Mouse (Mus musculus) heart, embryonic 10.5 days (tissue): ENCODE data around the gene Olfr311. TPM values are rescaled to one million over a fixed set of nuclear protein-coding genes. Genes with fewer than 3 reads are reported as not detected.
A peak's percentile ranks its signal among the peaks of the same experiment; 100 is the strongest.
"Not testable (repeated sequence)": the region's sequence is repeated elsewhere in the genome, so short reads cannot be mapped to it uniquely, and the experiment has no call there.

Experiments
- DNase-seq: peaks from one replicate; pipeline ENCODE4 v3.0.0-alpha.2; 2017; ENCODE audit warnings: low spot score
- H3K27ac ChIP-seq: fragments of 300-500 bp; sonication (generic); 2 replicates; pipeline ENCODE4 v1.5.1; 2016; ENCODE audit warnings: mild to moderate bottlenecking
- H3K27me3 ChIP-seq: fragments of 300-500 bp; sonication (generic); 2 replicates; pipeline ENCODE4 v1.6.1; 2016; ENCODE audit warnings: mild to moderate bottlenecking; ENCODE audit not compliant: poor library complexity, insufficient read depth, severe bottlenecking
- H3K36me3 ChIP-seq: fragments of 300-500 bp; sonication (generic); 2 replicates; pipeline ENCODE4 v1.6.1; 2016; ENCODE audit warnings: mild to moderate bottlenecking, moderate library complexity
- H3K4me1 ChIP-seq: fragments of 300-500 bp; sonication (generic); 2 replicates; pipeline ENCODE4 v1.6.1; 2016; ENCODE audit warnings: mild to moderate bottlenecking
- H3K4me3 ChIP-seq: fragments of 300-500 bp; sonication (generic); 2 replicates; pipeline ENCODE4 v1.5.1; 2016; ENCODE audit warnings: mild to moderate bottlenecking, moderate library complexity
- H3K9me3 ChIP-seq: fragments of 300-500 bp; sonication (generic); 2 replicates; pipeline ENCODE4 v1.6.1; 2016; ENCODE audit warnings: mild to moderate bottlenecking, moderate library complexity
- WGBS: fragments of 180-500 bp; shearing (Covaris S2); methylation state at CpG from one replicate; pipeline ENCODE4 v1.1.7; 2016; 5-methylcytosine and 5-hydroxymethylcytosine counted together
- polyA plus RNA-seq: library from polyadenylated mRNA; unstranded; fragments of >200 nt; fragmentation: Nextera tagmentation; extraction: Ambion mirVana; gene quantifications from 2 replicates; pipeline ENCODE4 v1.2.1, GENCODE M21; 2016

The Olfr311 gene
- polyA plus RNA-seq: not detected in 2 replicates

GRCm38 (mm10) chr11:58838951-58839350 lies at the start of gene Olfr311:
TSS of gene Olfr311 (plus strand) at chr11:58839251.
- not testable (repeated sequence) for H3K36me3 ChIP-seq, H3K27me3 ChIP-seq, H3K27ac ChIP-seq, H3K4me1 ChIP-seq, DNase-seq, H3K9me3 ChIP-seq, H3K4me3 ChIP-seq

GRCm38 (mm10) chr11:58789532-58789931 lies 49.5 kb upstream of the Olfr311 start:
- no peaks in the 10 kb centered on the region for H3K27me3 ChIP-seq
- no peaks in the 10 kb centered on the region for H3K4me1 ChIP-seq
- H3K4me3 ChIP-seq: no peak overlapping the region
- H3K9me3 ChIP-seq: no peaks in the 10 kb centered on the region
- 25% methylated on average over 3 of the region's 3 CpGs for WGBS
- no peaks in the 10 kb centered on the region for H3K36me3 ChIP-seq
- no peak overlapping the region for H3K27ac ChIP-seq
- DNase-seq: no peak

DNA sequence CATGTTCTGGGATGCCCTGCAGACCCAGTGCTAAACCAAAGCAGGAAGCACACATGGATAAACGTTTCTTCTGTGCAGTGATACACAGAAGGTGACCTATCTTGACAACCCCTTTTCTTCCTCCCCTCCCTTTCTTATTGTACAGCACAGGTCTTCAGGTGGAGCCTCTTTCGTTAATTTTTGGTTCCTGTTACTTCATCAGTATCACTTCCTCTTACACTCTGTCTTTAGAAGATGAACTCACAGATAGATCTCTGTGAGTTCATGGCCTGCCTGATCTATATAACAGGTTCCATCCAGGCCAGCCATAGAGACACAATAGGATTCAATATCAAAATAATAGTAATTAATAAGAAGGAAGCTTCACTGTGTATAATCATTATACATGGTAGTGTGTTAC lies 49.0 kb upstream of the Olfr311 start:
- no peak for DNase-seq
- H3K4me3 ChIP-seq: no peak overlapping the region
- H3K9me3 ChIP-seq: no peaks in the 10 kb centered on the region
- H3K27ac ChIP-seq: no peak overlapping the region
- no peaks in the 10 kb centered on the region for H3K36me3 ChIP-seq
- no peaks in the 10 kb centered on the region for H3K4me1 ChIP-seq
- WGBS: 60% methylated on average over 2 of the region's 2 CpGs
- H3K27me3 ChIP-seq: no peaks in the 10 kb centered on the region

DNA sequence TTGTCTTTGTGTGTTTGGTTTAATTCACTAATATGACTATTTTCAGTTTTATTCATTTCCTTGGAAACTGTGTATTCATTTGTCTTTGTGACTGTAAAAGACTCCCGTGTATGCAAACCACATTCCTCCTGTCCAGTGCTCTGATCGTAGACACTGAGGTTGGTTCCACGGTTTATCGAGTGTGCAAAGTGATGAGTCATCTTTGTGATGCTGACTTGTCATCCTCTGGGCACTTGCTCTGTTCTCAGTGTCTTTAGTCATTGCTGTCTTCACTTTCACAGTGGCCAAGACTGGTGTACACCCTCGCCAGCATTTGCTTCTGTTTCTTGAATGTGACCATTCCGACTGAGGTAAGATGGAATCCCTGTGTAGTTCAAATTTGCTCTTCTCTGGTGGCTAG lies 48.4 kb upstream of the Olfr311 start:
- H3K9me3 ChIP-seq: no peaks in the 10 kb centered on the region
- no peaks in the 10 kb centered on the region for H3K4me1 ChIP-seq
- H3K4me3 ChIP-seq: no peak overlapping the region
- H3K27ac ChIP-seq: no peak overlapping the region
- H3K27me3 ChIP-seq: no peaks in the 10 kb centered on the region
- no peaks in the 10 kb centered on the region for H3K36me3 ChIP-seq
- 79% methylated on average over 6 of the region's 6 CpGs for WGBS
- no peak for DNase-seq

DNA sequence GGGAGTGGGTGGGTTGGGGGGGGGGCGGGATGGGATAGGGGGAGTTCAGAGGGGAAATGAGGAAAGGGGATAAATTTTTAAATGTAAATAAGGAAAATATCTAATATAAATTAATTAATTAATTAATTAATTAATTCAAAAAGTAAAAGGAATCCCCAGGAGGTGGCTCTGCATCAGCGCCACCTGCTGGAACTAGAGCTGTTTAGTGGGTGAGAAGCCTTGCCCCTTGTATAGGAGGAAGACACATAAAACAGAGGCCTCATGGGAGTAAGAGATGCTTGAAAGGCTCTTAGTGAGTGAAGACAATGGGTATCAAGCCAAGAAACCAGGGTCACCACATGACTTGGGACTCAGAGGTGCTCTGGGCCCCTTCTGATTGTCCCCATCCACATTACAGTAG lies 43.2 kb upstream of the Olfr311 start:
- Histone ChIP-seq H3K4me1 (no peaks in the 10 kb centered on the region), H3K27ac (no peak overlapping the region), H3K27me3 (no peaks in the 10 kb centered on the region), H3K36me3 (no peaks in the 10 kb centered on the region), H3K9me3 (no peaks in the 10 kb centered on the region), H3K4me3 (no peak overlapping the region)
- 81% methylated on average over 2 of the region's 2 CpGs for WGBS
- no peak for DNase-seq

GRCm38 (mm10) chr11:58796850-58797249 lies 42.2 kb upstream of the Olfr311 start:
- Histone ChIP-seq H3K27ac (no peak overlapping the region), H3K27me3 (no peaks in the 10 kb centered on the region), H3K4me3 (no peak overlapping the region), H3K9me3 (no peaks in the 10 kb centered on the region), H3K36me3 (no peaks in the 10 kb centered on the region), H3K4me1 (peaks cover 8% of the 10 kb centered on the region)
- 72% methylated on average over 7 of the region's 7 CpGs for WGBS
- no peak for DNase-seq

DNA sequence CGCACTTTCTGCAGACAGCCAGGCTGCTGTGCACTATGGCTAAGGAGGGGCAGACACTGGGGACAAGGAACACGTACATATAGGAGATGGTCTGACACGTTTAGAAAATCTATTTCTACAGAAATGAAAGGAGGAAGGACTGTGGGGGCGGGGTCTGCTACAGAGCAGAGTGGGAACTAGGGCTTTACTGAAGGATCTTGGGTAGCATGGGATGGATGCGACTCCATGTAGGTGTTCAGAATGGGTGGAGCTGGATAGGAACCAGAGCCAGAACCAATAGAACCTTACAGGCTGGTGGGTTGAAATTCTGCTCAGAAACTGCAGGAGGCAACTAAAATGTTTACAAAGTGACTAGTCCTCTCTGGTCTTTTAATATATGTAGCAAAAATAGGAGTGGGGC lies 39.3 kb upstream of the Olfr311 start:
- 80% methylated on average over 5 of the region's 5 CpGs for WGBS
- no peak overlapping the region for H3K4me3 ChIP-seq
- DNase-seq: no peak
- no peaks in the 10 kb centered on the region for H3K36me3 ChIP-seq
- H3K9me3 ChIP-seq: no peaks in the 10 kb centered on the region
- no peak overlapping the region for H3K27ac ChIP-seq
- peaks cover 14% of the 10 kb centered on the region for H3K4me1 ChIP-seq
- no peaks in the 10 kb centered on the region for H3K27me3 ChIP-seq

DNA sequence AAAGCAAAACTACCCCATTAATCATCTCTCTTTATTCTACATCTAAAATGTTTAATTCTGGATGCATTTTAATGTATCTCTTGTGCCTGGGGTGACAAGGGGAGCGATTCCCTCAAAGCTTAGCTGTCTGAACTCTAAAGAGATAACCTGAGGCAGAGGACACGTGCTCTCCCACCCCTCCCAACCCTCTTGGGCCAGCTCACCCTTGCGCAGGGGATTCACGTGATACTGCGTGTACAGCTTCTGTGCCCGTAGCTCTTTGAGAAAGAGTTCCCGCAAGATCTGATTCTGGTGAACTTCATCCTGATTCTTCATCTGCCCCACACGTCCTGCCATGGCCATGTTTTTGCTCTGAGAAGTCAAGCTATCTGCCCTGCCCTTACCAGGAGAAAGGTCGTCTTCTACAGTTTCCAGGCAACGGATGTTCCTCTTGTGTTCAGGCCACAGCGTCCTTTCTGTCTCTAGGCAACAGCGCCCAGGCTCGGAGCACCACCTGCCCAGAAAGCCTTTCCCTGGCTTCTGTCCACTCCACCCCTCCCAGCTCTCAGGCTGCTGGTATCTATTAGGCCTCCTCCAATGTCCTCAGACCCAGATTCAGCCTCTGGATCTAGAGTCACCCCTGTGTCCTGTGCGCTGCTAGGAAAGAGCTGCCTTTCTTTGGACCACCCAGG lies 37.4 kb upstream of the Olfr311 start, which contains the start of gene Fam183b:
Gene Fam183b, minus strand, starts transcription at position 403 of the 671 bp plus-strand sequence.
- DNase-seq: peak; percentile 78
- H3K27me3 ChIP-seq: no peaks in the 10 kb centered on the region
- no peaks in the 10 kb centered on the region for H3K36me3 ChIP-seq
- no peak within 1 kb of the TSS for H3K27ac ChIP-seq
- H3K9me3 ChIP-seq: no peaks in the 10 kb centered on the region
- H3K4me1 ChIP-seq: peaks cover 14% of the 10 kb centered on the region
- WGBS: 44% methylated on average over 14 of the region's 14 CpGs
- H3K4me3 ChIP-seq: peak within 1 kb of the TSS; percentile 24; the same call in 1 of the 2 replicates

DNA sequence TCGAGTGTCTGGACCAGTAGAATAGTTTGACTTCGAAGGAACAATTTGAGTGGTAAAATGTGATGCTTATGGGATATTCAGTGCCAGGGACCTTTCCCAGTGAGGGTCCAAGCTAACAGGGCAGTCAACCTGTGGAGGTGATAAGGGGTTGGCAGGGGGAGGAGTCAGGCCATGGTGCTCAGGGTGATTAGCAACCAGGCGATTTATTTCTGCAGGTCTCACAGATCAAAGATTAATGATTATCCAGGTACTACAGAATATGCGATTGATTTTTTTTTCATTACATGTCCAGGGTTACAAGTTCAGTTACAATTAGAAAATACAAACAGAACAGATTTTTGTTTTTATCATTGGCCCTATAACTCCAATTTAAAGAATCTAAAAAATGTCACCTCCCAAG lies 35.2 kb upstream of the Olfr311 start:
- Histone ChIP-seq H3K36me3 (no peaks in the 10 kb centered on the region), H3K4me3 (no peak overlapping the region), H3K4me1 (peaks cover 14% of the 10 kb centered on the region), H3K9me3 (no peaks in the 10 kb centered on the region), H3K27ac (no peak overlapping the region), H3K27me3 (no peaks in the 10 kb centered on the region)
- WGBS: 67% methylated on average over 4 of the region's 4 CpGs
- DNase-seq: no peak

GRCm38 (mm10) chr11:58804393-58804792 lies 34.7 kb upstream of the Olfr311 start:
- Histone ChIP-seq H3K27me3 (no peaks in the 10 kb centered on the region), H3K4me3 (no peak overlapping the region), H3K9me3 (no peaks in the 10 kb centered on the region), H3K27ac (no peak overlapping the region), H3K36me3 (no peaks in the 10 kb centered on the region), H3K4me1 (peaks cover 14% of the 10 kb centered on the region)
- DNase-seq: no peak
- WGBS: 68% methylated on average over 2 of the region's 2 CpGs

DNA sequence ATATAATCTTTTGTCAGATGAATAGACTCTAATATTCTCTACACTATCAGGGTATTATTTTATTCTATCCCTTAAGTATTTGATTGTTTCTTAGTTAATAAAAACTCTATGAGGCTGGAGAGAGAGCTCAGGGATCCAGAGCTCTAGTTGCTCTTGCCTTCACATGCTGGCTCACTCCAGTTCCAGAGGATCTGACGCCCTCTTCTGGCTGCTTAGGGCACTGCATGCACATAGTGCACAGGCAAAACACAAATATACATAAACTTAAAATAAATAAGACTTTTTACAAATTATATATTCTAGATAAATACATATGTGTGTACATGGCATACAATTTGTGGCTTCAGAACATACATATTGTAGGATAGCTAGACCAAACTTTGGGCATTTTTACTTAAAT lies 27.1 kb upstream of the Olfr311 start:
- no peak overlapping the region for H3K4me3 ChIP-seq
- no peaks in the 10 kb centered on the region for H3K9me3 ChIP-seq
- no peak overlapping the region for H3K27ac ChIP-seq
- WGBS: 8% methylated on average over 1 of the region's 1 CpGs
- no peaks in the 10 kb centered on the region for H3K4me1 ChIP-seq
- H3K36me3 ChIP-seq: no peaks in the 10 kb centered on the region
- no peaks in the 10 kb centered on the region for H3K27me3 ChIP-seq
- DNase-seq: no peak

DNA sequence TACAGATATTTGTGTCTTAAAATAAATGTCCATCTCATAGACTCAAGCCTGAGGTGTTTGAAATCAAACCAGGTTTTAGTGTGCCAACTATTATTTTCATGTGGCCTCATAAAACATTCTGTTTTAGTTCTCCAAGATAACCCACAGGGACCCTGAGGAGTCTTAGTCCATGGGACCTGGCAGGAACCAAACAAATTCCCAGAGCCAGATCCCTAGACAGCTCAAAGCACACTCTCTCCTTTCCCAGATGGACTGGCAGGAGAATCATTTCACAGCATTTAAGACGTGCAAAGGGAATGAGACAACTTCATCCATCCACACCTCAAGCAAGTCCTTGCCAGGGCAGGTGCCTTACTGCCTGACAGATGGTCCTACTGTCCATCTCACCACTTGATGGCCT lies 24.4 kb upstream of the Olfr311 start, which contains the start of gene Olfr313:
Gene Olfr313, plus strand, starts transcription at position 301 of the 400 bp plus-strand sequence.
- not testable (repeated sequence) for H3K36me3 ChIP-seq, DNase-seq, H3K9me3 ChIP-seq, H3K27ac ChIP-seq, H3K27me3 ChIP-seq, H3K4me1 ChIP-seq, H3K4me3 ChIP-seq
- WGBS: 58% methylated on average over 1 of the region's 1 CpGs

DNA sequence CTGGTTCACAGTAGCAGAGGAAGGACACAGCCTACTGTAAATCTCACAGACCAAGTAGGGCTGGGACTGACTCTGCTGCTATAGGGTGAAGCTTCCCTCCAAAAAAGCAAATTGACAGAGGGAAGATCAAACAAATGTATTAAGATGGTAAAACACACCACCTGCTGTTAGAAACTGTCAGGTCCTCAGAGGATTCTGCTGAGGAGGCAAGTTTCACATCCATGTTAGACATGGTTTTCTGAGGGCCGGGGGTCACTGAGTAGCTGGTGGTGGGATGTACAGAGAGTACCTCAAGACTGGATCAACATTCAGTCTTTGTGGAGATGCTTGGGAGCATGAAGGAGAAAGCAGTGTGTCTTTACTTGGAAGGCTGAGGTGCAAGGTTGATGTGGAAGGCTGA lies 23.4 kb upstream of the Olfr311 start:
- no peak overlapping the region for H3K4me3 ChIP-seq
- no peaks in the 10 kb centered on the region for H3K27me3 ChIP-seq
- no peak for DNase-seq
- no peaks in the 10 kb centered on the region for H3K9me3 ChIP-seq
- WGBS: 78% methylated on average over 1 of the region's 1 CpGs
- H3K27ac ChIP-seq: no peak overlapping the region
- no peaks in the 10 kb centered on the region for H3K36me3 ChIP-seq
- no peaks in the 10 kb centered on the region for H3K4me1 ChIP-seq

GRCm38 (mm10) chr11:58828937-58829336 lies 10.1 kb upstream of the Olfr311 start, which contains the start of gene Olfr312:
TSS of gene Olfr312 (plus strand) at chr11:58829237.
- not testable (repeated sequence) for H3K9me3 ChIP-seq, H3K4me3 ChIP-seq, H3K27me3 ChIP-seq, H3K27ac ChIP-seq, H3K4me1 ChIP-seq, DNase-seq, H3K36me3 ChIP-seq
